8 mouse cellular contexts compared by ENCODE assay signal in the genomic region with DNA sequence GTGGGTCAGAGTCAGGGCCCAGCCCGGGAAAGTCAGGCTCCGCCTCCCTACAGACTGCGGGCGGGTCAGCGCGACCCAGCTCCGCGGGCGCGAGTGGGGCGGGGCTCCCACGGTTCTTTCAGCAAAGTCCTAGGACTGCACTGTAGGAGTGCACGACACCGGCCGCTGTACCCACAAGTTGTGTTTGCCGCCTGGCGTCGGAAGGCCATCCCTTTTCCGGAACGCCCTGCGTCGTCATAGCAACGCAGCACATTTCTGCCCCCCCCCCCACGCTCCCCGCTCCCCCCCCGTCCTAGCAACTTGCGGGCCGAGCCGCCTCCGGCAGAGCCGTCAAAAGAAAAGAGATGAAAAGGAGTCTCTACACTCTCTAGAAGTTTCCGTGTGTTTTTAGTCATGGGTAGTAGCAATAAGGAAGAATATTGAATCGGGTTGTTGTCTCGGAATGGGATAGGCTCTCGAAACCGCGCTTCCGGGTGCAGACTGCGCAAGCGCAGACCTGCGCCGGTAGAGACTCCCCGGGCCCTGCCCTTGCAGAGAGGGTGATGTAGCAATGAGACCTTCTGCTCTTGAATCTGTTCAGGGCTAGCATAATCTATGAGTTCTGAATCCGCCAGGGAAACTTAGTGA. TPM values are rescaled to one million over a fixed set of nuclear protein-coding genes. Genes with fewer than 3 reads are reported as not detected.
DNase-seq lines count a peak whose midpoint lies in the region; ATAC-seq and TF ChIP-seq lines count a peak whose summit lies in the region.

Axdnd1 (minus strand) TSS at position 489 of the 627 bp plus-strand sequence.

- peak; percentile 85 to 86 for DNase-seq in CD8-positive naive resting alpha-beta T cell, adult 2 months (ENCODE audit: low read depth in 2 of 2, low spot score in 2 of 2)
- peak; percentile 81 for DNase-seq in c-Kit-positive CD71-negative TER-119-negative erythroid progenitor cells, embryonic 14.5 days (ENCODE audit: low read depth)
- DNase-seq in forebrain, embryonic 11.5 days (ENCODE audit: low spot score), result peak; percentile 90
- DNase-seq in heart, postnatal 0 days (ENCODE audit: low spot score), result peak; percentile 87
- DNase-seq in kidney, postnatal 4 days, result peak; percentile 88 to 93

- TF ChIP-seq POLR2A in testis, adult 2 months (IDR thresholded peaks at IDR 0.05; ENCODE audit: control insufficient read depth, low read depth, low read length), result peak; percentile 66; the same call in 1 of the 2 replicates

- peak within 1 kb of the TSS; percentile 54 for H3K4me3 ChIP-seq in forebrain, embryonic 11.5 days (ENCODE audit: low read depth, low read length)
- H3K4me3 ChIP-seq in heart, postnatal 0 days (ENCODE audit: low read depth, low read length), result peak within 1 kb of the TSS; percentile 78
- peak within 1 kb of the TSS; percentile 73 for H3K4me3 ChIP-seq in liver, embryonic 16.5 days (ENCODE audit: low read depth, low read length)
- H3K4me3 ChIP-seq in neural tube, embryonic 13.5 days, result peak within 1 kb of the TSS; percentile 55
- peak within 1 kb of the TSS; percentile 97 for H3K4me3 ChIP-seq in testis, adult 2 months (ENCODE audit: control insufficient read depth, low read depth, low read length)

- H3K4me2 ChIP-seq in forebrain, embryonic 11.5 days (ENCODE audit: low read depth, low read length, severe bottlenecking), result peak within 1 kb of the TSS; percentile 54
- H3K4me2 ChIP-seq in heart, postnatal 0 days (ENCODE audit: low read depth, low read length), result peak within 1 kb of the TSS; percentile 89
- peak within 1 kb of the TSS; percentile 77 for H3K4me2 ChIP-seq in liver, embryonic 16.5 days (ENCODE audit: low read depth, low read length)
- peak within 1 kb of the TSS; percentile 71 for H3K4me2 ChIP-seq in neural tube, embryonic 13.5 days

- TF ChIP-seq EP300 in heart, postnatal 0 days (IDR thresholded peaks at IDR 0.05; ENCODE audit: low read depth), result no peak

- H3K27ac ChIP-seq in forebrain, embryonic 11.5 days (ENCODE audit: low read depth, low read length), result peak within 1 kb of the TSS; percentile 26; the same call in 1 of the 2 replicates
- H3K27ac ChIP-seq in heart, postnatal 0 days (ENCODE audit: low read depth), result peak within 1 kb of the TSS; percentile 61; the same call in 1 of the 2 replicates
- peak within 1 kb of the TSS; percentile 83 for H3K27ac ChIP-seq in liver, embryonic 16.5 days (ENCODE audit: low read length)
- H3K27ac ChIP-seq in neural tube, embryonic 13.5 days (replicated peaks), result peak within 1 kb of the TSS; percentile 34; the same call in 1 of the 2 replicates
- peak within 1 kb of the TSS; percentile 91 for H3K27ac ChIP-seq in testis, adult 2 months (ENCODE audit: control insufficient read depth, insufficient read depth, low read depth, low read length)

- no peaks in the 10 kb centered on the region for H3K36me3 ChIP-seq in forebrain, embryonic 11.5 days (ENCODE audit: control insufficient read depth, insufficient read depth, low read length)
- no peaks in the 10 kb centered on the region for H3K36me3 ChIP-seq in heart, postnatal 0 days (replicated peaks; ENCODE audit: control insufficient read depth, insufficient read depth, low read length)
- H3K36me3 ChIP-seq in liver, embryonic 16.5 days (ENCODE audit: control insufficient read depth, insufficient read depth), result no peaks in the 10 kb centered on the region
- H3K36me3 ChIP-seq in neural tube, embryonic 13.5 days, result no peaks in the 10 kb centered on the region
- no peaks in the 10 kb centered on the region for H3K36me3 ChIP-seq in testis, adult 2 months (ENCODE audit: control insufficient read depth, insufficient read depth, low read length)

- H3K9ac ChIP-seq in forebrain, embryonic 11.5 days (ENCODE audit: low read length), result peak within 1 kb of the TSS; percentile 54
- H3K9ac ChIP-seq in heart, postnatal 0 days (replicated peaks; ENCODE audit: low read depth, low read length), result peak within 1 kb of the TSS; percentile 36; the same call in 1 of the 2 replicates
- peak within 1 kb of the TSS; percentile 63 for H3K9ac ChIP-seq in liver, embryonic 16.5 days (ENCODE audit: low read depth, low read length)
- peak within 1 kb of the TSS; percentile 56 for H3K9ac ChIP-seq in neural tube, embryonic 13.5 days

- H3K9me3 ChIP-seq in forebrain, embryonic 11.5 days (ENCODE audit: control insufficient read depth, low read length), result no peaks in the 10 kb centered on the region; the same call in 1 of the 2 replicates
- H3K9me3 ChIP-seq in heart, postnatal 0 days (replicated peaks; ENCODE audit: control insufficient read depth, low read length), result no peaks in the 10 kb centered on the region
- no peaks in the 10 kb centered on the region for H3K9me3 ChIP-seq in liver, embryonic 16.5 days (replicated peaks; ENCODE audit: control insufficient read depth, low read length)
- no peaks in the 10 kb centered on the region for H3K9me3 ChIP-seq in neural tube, embryonic 13.5 days

- ATAC-seq in forebrain, embryonic 11.5 days (replicated peaks; ENCODE audit: low FRiP score), result peak; percentile 94
- ATAC-seq in heart, postnatal 0 days (ENCODE audit: insufficient read depth, low read depth), result peak; percentile 92
- ATAC-seq in liver, embryonic 16.5 days (ENCODE audit: low read depth), result peak; percentile 97
- peak; percentile 97 for ATAC-seq in neural tube, embryonic 13.5 days (ENCODE audit: low read depth)

- no peaks in the 10 kb centered on the region for H3K27me3 ChIP-seq in forebrain, embryonic 11.5 days (ENCODE audit: control insufficient read depth, insufficient read depth, low read length)
- H3K27me3 ChIP-seq in heart, postnatal 0 days (ENCODE audit: control insufficient read depth, insufficient read depth, low read length), result no peaks in the 10 kb centered on the region
- H3K27me3 ChIP-seq in liver, embryonic 16.5 days (ENCODE audit: control insufficient read depth, insufficient read depth, low read depth, low read length), result no peaks in the 10 kb centered on the region
- no peaks in the 10 kb centered on the region for H3K27me3 ChIP-seq in neural tube, embryonic 13.5 days
- no peaks in the 10 kb centered on the region for H3K27me3 ChIP-seq in testis, adult 2 months (ENCODE audit: control insufficient read depth, insufficient read depth, low read length)

- no peak for TF ChIP-seq CTCF in heart, postnatal 0 days (IDR thresholded peaks at IDR 0.05; ENCODE audit: low read depth)
- no peak for TF ChIP-seq CTCF in testis, adult 2 months (IDR thresholded peaks at IDR 0.05; ENCODE audit: control insufficient read depth, insufficient read depth, insufficient replicate concordance, low read depth, low read length)

- under 1% methylated on average over 44 of the region's 44 CpGs for WGBS in forebrain, embryonic 11.5 days
- WGBS in heart, postnatal 0 days, result under 1% methylated on average over 44 of the region's 44 CpGs
- WGBS in liver, embryonic 16.5 days (ENCODE audit: insufficient replicate concordance), result under 1% methylated on average over 44 of the region's 44 CpGs
- WGBS in neural tube, embryonic 13.5 days, result under 1% methylated on average over 44 of the region's 44 CpGs

- H3K4me1 ChIP-seq in forebrain, embryonic 11.5 days (replicated peaks; ENCODE audit: control insufficient read depth, insufficient read depth, low read length), result no peaks in the 10 kb centered on the region
- H3K4me1 ChIP-seq in heart, postnatal 0 days (ENCODE audit: control insufficient read depth, insufficient read depth), result no peaks in the 10 kb centered on the region
- H3K4me1 ChIP-seq in liver, embryonic 16.5 days (ENCODE audit: control insufficient read depth, low read depth, low read length), result peaks cover 9% of the 10 kb centered on the region
- peaks cover 5% of the 10 kb centered on the region; the same call in 1 of the 2 replicates for H3K4me1 ChIP-seq in neural tube, embryonic 13.5 days (replicated peaks)
- no peaks in the 10 kb centered on the region; the same call in 1 of the 2 replicates for H3K4me1 ChIP-seq in testis, adult 2 months (ENCODE audit: control insufficient read depth, insufficient read depth, low read length)

RNA-seq across cellular contexts. Expression of gene Axdnd1, which starts in this region (rescaled TPM):
- polyA plus RNA-seq in forebrain, embryonic 11.5 days (2014; fragmentation: Nextera tagmentation; extraction: Ambion mirVana), result 0.43 TPM in 1 of 2 replicates, not detected in the other
- not detected in 2 replicates for total RNA-seq in heart, postnatal 0 days (2014; rRNA removed; ENCODE audit: low replicate concordance)
- polyA plus RNA-seq in heart, postnatal 0 days (2015; fragmentation: Nextera tagmentation; extraction: Ambion mirVana), result 0.04 TPM in 1 of 2 replicates, not detected in the other
- 0.08 and 0.21 TPM in 2 replicates for polyA plus RNA-seq in liver, embryonic 16.5 days (2015; fragmentation: Nextera tagmentation; extraction: Ambion mirVana)
- 0.27 TPM in 1 of 2 replicates, not detected in the other for polyA plus RNA-seq in neural tube, embryonic 13.5 days (2015; fragmentation: Nextera tagmentation; extraction: Ambion mirVana)
- polyA plus RNA-seq in testis, adult 2 months (2012; rRNA removed), result 151 and 198 TPM in 2 replicates

Comparison
In these comparisons a context has a peak if more than half of its experiments do, and no peak if none do; other contexts are left out.
1. Peak in every context shown above with its lines: DNase-seq, ATAC-seq, H3K4me3 ChIP-seq and H3K27ac ChIP-seq.
2. RNA of gene Axdnd1 (polyA plus RNA-seq): 151 to 198 TPM in testis, adult 2 months; 0.43 TPM in forebrain, embryonic 11.5 days, 0.27 TPM in neural tube, embryonic 13.5 days, 0.08 to 0.21 TPM in liver, embryonic 16.5 days and 0.04 TPM in heart, postnatal 0 days; every median in the first group is over 100 times any median in the second.
3. Peak in DNase-seq, ATAC-seq, H3K4me3 ChIP-seq, H3K27ac ChIP-seq, H3K9ac ChIP-seq and H3K4me2 ChIP-seq in forebrain, embryonic 11.5 days; RNA of the gene not detected or under 1 TPM.
4. Peak in DNase-seq, ATAC-seq, H3K4me3 ChIP-seq, H3K27ac ChIP-seq, H3K9ac ChIP-seq and H3K4me2 ChIP-seq in heart, postnatal 0 days; RNA of the gene not detected or under 1 TPM.
5. Peak in ATAC-seq, H3K4me3 ChIP-seq, H3K27ac ChIP-seq, H3K9ac ChIP-seq and H3K4me2 ChIP-seq in liver, embryonic 16.5 days; RNA of the gene not detected or under 1 TPM.
6. Peak in ATAC-seq, H3K4me3 ChIP-seq, H3K27ac ChIP-seq, H3K9ac ChIP-seq and H3K4me2 ChIP-seq in neural tube, embryonic 13.5 days; RNA of the gene not detected or under 1 TPM.
7. H3K27ac ChIP-seq: peak in every context shown above with its lines; median percentile 91 in testis, adult 2 months; 83 in liver, embryonic 16.5 days; 61 in heart, postnatal 0 days; 34 in neural tube, embryonic 13.5 days; 26 in forebrain, embryonic 11.5 days.